Mouse (Mus musculus): ENCODE results near the gene Birc6. TPM values are rescaled to one million over a fixed set of nuclear protein-coding genes. Genes with fewer than 3 reads are reported as not detected.

Birc6 gene
- total RNA-seq, 2 experiments from 2014 or later, result 144 to 150 TPM

DNA sequence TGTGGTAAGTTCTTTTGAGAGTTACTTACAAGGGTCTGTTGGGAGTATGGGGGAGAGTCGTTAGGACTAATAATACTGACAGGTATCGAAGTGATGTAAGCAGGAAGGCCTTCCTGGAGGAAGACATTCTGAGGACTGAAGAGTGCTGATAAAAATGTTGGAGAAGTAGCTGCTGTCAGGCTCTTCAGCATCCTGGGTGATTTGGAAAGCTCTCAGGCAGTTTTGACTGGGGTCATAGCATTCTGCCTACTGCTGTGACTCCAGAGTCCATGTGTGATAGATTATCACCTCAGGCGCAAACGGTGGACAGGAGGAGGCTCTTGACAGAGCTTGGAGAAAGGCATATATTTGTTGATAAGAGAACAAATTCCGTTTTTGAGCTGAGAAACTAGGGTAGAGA is 177.4 kb downstream of the Birc6 start:
- DNase-seq (ENCODE audit: low spot score in 2 of 2), result no peak

DNA sequence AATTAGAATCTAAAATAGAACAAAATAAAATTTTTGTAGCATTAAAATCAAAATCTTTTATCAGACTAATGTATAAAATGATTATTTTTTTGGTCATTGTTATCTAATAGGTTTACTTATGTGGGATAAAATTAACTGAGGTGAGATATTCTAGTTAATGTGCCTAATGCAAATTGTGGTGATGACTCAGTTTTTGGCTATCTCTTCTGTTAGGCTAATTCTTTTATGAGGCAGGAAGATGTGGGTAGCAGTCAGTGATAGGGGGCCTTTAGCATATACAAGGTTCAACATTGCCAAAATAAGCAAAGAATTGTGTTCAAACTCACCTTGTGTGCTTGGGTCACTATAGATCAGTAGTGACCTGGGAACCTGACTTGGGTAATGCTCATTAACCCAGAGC is 178.5 kb downstream of the Birc6 start:
- DNase-seq (ENCODE audit: low spot score in 2 of 2), result no peak

DNA sequence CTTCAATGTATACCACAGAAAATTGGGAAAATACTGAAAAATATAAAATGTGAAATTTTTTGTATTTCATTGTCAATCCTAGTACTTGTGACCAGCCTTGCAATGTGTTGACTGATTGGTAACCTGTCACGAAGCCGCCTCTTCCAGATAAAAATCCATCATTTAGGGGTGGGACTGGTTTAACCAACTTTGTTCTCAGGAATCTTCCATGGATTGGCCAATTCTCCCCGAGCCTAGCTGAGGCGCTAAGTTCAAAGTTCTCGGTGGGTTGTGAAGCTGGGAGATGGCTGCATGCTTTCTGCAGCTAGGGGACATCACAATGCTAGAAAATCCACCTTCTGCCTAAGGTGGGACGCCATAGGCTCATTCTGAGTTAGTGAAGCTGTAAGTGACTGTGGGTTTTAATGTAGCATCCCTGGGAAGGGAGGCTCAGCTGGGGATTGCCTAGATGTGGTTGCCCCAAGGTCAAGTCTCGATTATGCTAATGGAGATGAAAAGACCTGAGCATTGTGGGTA is 179.6 kb downstream of the Birc6 start:
- no peak for DNase-seq (ENCODE audit: low spot score in 2 of 2)

DNA sequence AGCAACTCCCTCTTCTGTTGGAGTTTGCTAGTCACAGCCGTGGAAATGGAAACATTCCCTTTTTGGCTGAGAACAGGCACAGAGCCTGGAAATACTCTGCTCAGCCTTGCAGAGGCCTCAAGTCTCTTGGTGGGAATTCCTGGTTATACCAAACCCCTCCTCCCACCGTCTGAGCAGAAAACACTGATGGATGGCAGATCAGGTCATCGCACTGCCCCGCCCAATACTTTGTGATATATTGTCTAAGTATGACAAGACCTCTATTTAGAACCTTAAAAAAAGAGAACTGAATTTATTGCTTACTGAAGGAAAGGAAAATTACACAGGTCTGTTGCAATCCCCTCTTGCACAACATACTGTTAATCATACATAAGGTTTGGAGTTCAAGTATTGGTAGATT is 182.6 kb downstream of the Birc6 start:
- DNase-seq (ENCODE audit: low spot score in 2 of 2), result no peak

DNA sequence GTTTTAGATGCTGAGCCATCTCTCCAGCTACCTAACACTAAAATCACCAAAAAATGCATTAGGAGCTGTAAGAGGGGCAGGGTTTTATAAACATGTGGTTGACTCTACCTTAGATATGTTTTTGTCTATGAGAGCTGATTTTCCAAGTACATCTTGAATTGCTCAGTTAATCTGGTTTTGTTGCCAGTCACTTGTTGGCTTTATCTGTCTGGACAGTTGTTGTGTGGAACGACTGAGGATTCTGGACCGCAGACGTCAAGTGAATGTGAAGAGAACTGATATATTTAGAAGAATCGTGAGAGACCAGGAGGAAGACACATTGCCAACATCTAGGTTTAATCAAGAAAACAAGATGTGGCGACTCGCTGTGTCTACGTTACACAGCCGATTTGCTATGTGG is 183.5 kb downstream of the Birc6 start:
- no peak for DNase-seq (ENCODE audit: low spot score in 2 of 2)

DNA sequence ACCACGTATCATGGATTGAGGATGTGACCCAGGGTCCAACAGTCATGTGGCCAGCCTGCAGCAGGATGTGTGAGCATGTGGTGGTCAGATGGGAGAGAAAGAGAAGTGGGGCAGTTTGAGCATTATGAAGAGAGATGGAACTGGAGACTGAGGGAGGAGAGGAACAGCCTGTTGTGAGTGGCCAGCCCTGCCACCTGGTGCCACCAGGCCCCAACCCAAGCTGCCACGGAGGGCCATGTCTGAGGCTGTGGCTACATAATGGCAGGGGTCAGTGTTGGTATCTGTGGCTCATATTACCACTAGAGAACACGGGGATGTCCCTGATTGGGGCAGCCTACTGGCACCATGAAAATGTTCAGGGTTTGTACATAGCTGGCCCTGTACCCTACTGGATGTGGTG is 187.0 kb downstream of the Birc6 start:
- no peak for DNase-seq (ENCODE audit: low spot score in 2 of 2)

DNA sequence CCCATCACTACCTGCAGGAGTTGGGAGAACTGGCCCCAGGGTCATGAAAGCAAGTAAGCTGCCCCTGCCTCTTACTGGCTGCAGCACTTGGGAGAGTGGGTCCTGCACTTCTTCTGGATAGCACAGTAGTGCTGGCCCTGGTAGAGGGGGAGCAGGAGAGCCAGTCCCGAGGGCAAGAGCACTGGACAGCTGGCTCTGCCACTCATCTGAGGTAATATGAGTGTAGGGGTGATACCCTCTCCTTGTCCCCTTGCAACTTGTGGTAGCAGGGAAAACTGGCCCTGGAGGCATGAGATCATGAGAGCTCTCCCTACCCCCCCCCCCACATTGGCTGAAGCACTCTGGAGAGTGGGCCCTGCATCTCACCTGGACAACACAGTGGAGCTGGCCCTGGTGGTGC is 187.6 kb downstream of the Birc6 start:
- DNase-seq (ENCODE audit: low spot score in 2 of 2), result no peak

DNA sequence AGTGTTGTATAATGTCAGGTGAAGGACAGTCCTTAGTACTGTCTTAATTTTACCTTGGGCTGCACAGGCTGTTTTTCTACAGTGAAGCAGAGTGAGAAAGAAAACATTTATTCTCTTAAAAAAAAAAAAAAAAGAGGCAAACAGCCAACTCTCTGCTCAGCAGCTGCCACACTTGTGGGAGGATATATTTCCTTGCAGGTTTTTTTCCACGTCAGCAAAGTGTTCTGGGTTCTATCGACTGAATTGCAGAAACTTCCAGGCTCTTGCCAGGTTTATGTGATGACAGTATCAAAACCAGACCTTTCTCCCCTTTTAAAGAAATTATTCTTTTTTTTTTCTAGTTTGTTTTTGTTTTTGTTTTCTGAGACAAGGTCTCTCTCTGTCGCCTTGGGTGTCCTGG is 188.5 kb downstream of the Birc6 start:
- no peak for DNase-seq (ENCODE audit: low spot score in 2 of 2)

DNA sequence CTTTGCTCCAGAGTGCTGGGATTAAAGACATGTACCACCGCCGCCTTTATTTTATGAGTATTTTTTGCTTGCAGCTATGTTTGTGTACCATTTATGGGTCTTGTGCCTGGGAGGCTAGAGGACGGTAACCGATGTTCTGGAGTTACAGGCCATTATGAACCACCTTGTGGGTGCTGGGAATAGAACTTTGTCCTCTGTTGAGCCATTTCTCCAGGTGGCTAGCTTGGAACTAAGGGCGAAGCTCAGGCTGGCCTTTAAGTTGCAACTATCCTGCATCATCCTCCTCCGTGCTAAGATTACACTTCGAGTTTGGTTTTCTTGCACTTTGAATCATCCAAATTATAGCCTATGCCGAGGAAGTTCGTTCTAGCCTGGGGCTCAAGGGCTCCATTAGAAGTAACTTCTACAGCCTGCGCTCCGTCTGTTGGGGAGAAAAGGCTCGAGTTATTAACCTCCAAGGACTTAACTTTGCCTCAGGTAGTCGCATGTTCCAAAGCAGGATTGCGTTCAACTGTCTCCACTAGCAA is 189.1 kb downstream of the Birc6 start:
- no peak for DNase-seq (ENCODE audit: low spot score in 2 of 2)

DNA sequence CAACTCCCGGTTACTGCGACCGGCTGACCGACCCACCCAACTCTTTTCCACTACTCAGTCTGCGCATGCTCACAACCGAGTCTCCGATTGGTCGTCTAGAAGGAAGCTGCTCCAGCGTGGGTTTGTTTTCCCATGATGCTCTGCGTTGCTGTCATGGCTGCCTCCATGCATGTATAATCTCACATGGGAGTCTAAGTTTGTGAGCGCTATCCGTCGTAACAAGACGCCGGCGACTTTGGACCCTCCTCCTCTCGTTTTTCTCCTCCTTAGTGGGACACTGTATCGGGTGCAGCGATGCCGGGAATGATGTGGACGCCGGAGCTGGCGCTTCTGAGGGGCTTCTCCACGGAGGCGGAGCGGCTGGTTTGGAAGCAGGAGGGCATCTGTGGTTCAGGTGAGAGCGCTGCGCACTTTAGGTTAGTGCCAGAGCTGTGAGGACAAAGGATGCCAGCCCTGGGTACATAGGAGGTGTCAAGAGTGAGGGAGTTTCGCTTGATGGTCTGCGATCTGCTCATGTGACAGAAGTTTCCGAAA is 189.6 kb downstream of the Birc6 start, which contains the start of gene Ttc27:
Gene Ttc27, plus strand, starts transcription at position 115 of the 534 bp plus-strand sequence.
- peak; percentile 94 to 98 for DNase-seq (ENCODE audit: low spot score in 2 of 2)

DNA sequence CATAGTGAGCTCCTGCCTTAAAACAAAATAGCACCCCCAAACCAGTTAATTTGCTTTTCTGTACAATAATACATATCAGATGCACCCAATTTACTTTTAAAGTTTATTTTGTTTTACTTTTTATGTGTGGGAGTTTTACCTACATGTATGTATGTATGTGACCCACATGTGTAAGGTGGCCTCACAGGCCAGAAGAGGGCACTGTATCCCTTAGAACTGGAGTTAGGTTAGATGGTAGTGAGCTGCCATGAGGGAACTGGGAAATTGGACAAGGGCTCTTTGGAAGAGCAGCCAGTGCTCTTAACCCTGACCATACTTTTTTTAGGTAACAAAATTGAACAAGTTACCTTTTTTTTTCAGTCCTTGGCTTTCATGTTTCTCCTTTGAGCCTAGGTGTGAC is 204.8 kb downstream of the Birc6 start:
- no peak for DNase-seq (ENCODE audit: low spot score in 2 of 2)

DNA sequence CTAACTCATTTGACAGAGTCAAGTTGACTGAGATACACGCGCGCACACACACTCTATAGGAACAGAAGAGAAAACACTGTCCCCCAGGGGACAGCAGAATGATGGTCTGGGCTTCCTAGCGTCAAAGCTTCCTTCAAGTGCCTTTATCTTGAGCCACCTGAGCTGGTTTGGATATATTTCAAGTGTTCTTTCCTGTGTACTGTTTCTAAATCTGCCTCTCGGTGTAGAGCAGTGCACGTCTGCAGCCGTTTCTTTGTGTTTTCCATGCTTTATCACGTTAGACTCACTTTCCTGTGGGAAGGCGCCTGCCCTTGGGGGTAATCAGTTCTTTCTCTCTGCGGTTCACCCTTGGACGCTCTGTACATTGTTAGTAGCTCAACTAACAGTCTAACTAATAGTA is 207.3 kb downstream of the Birc6 start:
- DNase-seq (ENCODE audit: low spot score in 2 of 2), result no peak

DNA sequence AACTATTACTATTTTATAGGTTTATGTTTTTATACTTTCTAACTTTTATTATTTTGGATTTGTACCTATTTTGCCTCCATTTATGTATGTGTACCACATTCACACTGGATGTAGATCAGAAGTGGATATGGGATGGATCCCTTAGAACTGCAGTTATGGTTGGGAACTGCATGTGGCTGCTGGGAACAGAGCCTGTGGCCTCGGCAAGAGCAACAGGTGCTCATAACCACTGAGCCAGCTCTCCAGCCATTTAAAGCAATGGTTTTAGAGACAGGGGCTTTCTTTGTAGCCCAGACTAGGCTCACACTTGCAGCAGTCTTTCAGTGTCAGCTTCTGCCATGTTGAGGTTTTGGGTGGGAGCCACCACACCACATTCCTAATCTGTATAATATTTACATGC is 221.6 kb downstream of the Birc6 start:
- DNase-seq (ENCODE audit: low spot score in 2 of 2), result no peak

DNA sequence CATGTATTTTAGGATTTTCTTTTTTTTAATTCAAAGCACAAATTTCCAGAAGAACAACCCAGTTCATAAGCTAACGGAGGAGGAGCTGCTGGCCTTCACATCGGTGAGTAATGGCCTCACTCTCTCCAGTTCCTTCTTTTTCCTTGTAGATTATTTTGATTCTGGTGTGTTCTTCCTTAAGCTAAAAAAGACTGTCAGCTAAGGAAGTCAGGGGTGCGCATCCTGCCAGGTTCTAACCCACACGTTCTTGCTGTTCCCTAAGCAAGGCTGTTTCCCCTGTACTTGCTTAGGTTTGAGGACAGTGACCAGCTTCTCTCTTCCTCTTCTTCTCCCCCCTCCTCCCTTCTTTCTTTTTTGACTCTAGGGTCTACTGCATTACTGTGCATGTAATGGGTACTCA is 222.9 kb downstream of the Birc6 start:
- DNase-seq (ENCODE audit: low spot score in 2 of 2), result no peak

Other genes with a start within 250 kb of the Birc6 start
- 10 to 100 TPM; 62.0 to 63.5 TPM for gene Memo1, start 232.8 kb upstream of the Birc6 start, total RNA-seq (2021)
- 10 to 100 TPM; 54.1 to 55.5 TPM for gene Dpy30, start 204.4 kb upstream of the Birc6 start, total RNA-seq (2021)
- 10 to 100 TPM; 65.9 to 66.0 TPM for gene Spast, start 189.3 kb upstream of the Birc6 start, total RNA-seq (2021)
- gene Slc30a6, start 132.7 kb upstream of the Birc6 start, total RNA-seq (2021), result 10 to 100 TPM; 19.9 to 20.0 TPM
- gene Nlrc4, start 69.2 kb upstream of the Birc6 start, total RNA-seq (2021), result under 1 TPM; 0.10 to 0.14 TPM
- gene Yipf4, start 38.8 kb upstream of the Birc6 start, total RNA-seq (2021), result 10 to 100 TPM; 73.7 to 93.8 TPM
- gene Ttc27, start 189.4 kb downstream of the Birc6 start, total RNA-seq (2021), result 10 to 100 TPM; 20.6 to 24.5 TPM

Data from layer of hippocampus, postnatal 14 days (tissue).